Mouse (Mus musculus) layer of hippocampus, postnatal 36 days (tissue): ENCODE results near the gene Zbtb14. TPM values are rescaled to one million over a fixed set of nuclear protein-coding genes. Genes with fewer than 3 reads are reported as not detected.

ENCODE experiments used
- total RNA-seq, 2 experiments: library from RNA; stranded (reverse); gene quantifications; 2 replicates each; pipeline ENCODE4 v1.2.3; 2021

Zbtb14 gene
- total RNA-seq, 2 experiments from 2014 or later, result 21.5 to 22.1 TPM

Other genes with a start within 250 kb of the Zbtb14 start
- 10 to 100 TPM; 14.7 to 16.6 TPM for gene Akain1, start 56.3 kb downstream of the Zbtb14 start, total RNA-seq